ENCODE assay signal across 13 mouse cellular contexts in the genomic region with DNA sequence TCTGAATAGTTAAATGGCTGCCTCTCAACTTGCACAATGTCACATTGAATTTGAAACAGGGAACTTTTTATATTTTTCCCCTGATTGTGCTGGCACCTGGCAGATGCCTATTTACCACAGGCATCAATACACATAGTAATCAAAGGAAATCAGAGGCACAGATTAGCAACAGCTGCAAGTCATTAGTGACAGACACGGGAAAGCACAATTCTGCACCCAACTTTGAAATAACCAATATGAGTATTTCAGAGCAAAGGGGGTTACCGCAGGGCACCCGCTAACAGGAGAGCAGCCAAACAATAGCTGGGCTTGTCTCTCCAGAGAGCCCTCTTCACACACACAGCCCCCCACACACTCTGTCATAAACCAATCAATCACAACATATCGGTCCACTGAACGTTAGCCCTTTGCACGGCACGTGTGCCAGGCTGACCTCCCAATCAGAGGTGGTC.
DNase-seq lines count a peak whose midpoint lies in the region; ATAC-seq lines count a peak whose summit lies in the region.
"Had no signal": no experiment of that assay in that cellular context is flagged by ENCODE, and none has a peak within 500 bp of the region (broad histone marks: within the 10 kb centered on the region; RNA-seq: fewer than 3 reads in every experiment).

No protein-coding gene starts in this region.

- no peak for DNase-seq in kidney, postnatal 25 days
- peak; percentile 48 for DNase-seq in embryo, embryonic 10.5 days (ENCODE audit: low spot score)
- peak; percentile 60 for DNase-seq in mesoderm, embryonic 11.5 days (ENCODE audit: low read depth, low spot score)
- no peak for DNase-seq in spleen, postnatal 10 days (ENCODE audit: low spot score in 2 of 2)
- DNase-seq: adrenal gland, adult 2 months; heart, adult 11 months; left cerebral cortex, postnatal 4 days; lung, postnatal 36 days had no signal

- no peak overlapping the region for H3K4me2 ChIP-seq in kidney, embryonic 15.5 days
- no peak overlapping the region for H3K4me2 ChIP-seq in embryonic facial prominence, embryonic 12.5 days (replicated peaks)

- 0 out of 2 replicates have a peak, but pooled peaks cover 7% of the 10 kb centered on the region for H3K4me1 ChIP-seq in kidney, embryonic 15.5 days
- peaks cover 10% of the 10 kb centered on the region for H3K4me1 ChIP-seq in embryonic facial prominence, embryonic 12.5 days

- no peak overlapping the region for H3K4me3 ChIP-seq in kidney, embryonic 15.5 days (replicated peaks)
- H3K4me3 ChIP-seq in embryonic facial prominence, embryonic 12.5 days, result no peak overlapping the region

- H3K36me3 ChIP-seq in kidney, embryonic 15.5 days, result no peaks in the 10 kb centered on the region
- H3K36me3 ChIP-seq in embryonic facial prominence, embryonic 12.5 days, result no peaks in the 10 kb centered on the region

- no peak overlapping the region for H3K27ac ChIP-seq in kidney, embryonic 15.5 days
- 0 out of 2 replicates have a peak overlapping the region, but pooled peaks have one; percentile 23 for H3K27ac ChIP-seq in embryonic facial prominence, embryonic 12.5 days

- ATAC-seq in kidney, embryonic 15.5 days (replicated peaks; ENCODE audit: low FRiP score), result 0 out of 2 replicates have a peak, but pooled peaks have one; percentile 56
- no peak for ATAC-seq in embryonic facial prominence, embryonic 12.5 days (ENCODE audit: insufficient number of reproducible peaks, insufficient read depth, low FRiP score, low TSS enrichment)
- no peak for ATAC-seq in megakaryocyte progenitor cell, adult 5-6 weeks (replicated peaks; ENCODE audit: poor library complexity)
- ATAC-seq: intestine, postnatal 0 days; Patski had no signal

- 6% methylated on average over 7 of the region's 7 CpGs for WGBS in kidney, embryonic 15.5 days
- 24% methylated on average over 7 of the region's 7 CpGs for WGBS in embryonic facial prominence, embryonic 12.5 days

- no peaks in the 10 kb centered on the region for H3K9me3 ChIP-seq in kidney, embryonic 15.5 days (replicated peaks)
- H3K9me3 ChIP-seq in embryonic facial prominence, embryonic 12.5 days, result no peaks in the 10 kb centered on the region

- no peaks in the 10 kb centered on the region for H3K27me3 ChIP-seq in kidney, embryonic 15.5 days
- no peaks in the 10 kb centered on the region for H3K27me3 ChIP-seq in embryonic facial prominence, embryonic 12.5 days

- no peak overlapping the region for H3K9ac ChIP-seq in kidney, embryonic 15.5 days
- H3K9ac ChIP-seq in embryonic facial prominence, embryonic 12.5 days, result no peak overlapping the region

Comparison
In these comparisons a context has a peak if more than half of its experiments do, and no peak if none do; other contexts are left out.
1. DNase-seq: peak in embryo, embryonic 10.5 days (single experiment) and mesoderm, embryonic 11.5 days (single experiment); none in kidney, postnatal 25 days (0 of 2) and spleen, postnatal 10 days (0 of 2).